Mouse (Mus musculus) intestine, postnatal 0 days (tissue): Measurements from ENCODE around the gene Pih1d1. TPM values are rescaled to one million over a fixed set of nuclear protein-coding genes. Genes with fewer than 3 reads are reported as not detected.
"Not testable (repeated sequence)": the region's sequence is repeated elsewhere in the genome, so short reads cannot be mapped to it uniquely, and the experiment has no call there.

Experiments used
- ATAC-seq: fragments of 200-750 bp; cut with Nextera tagmentation; 2 replicates; pipeline ENCODE4 v1.8.0; 2017; ENCODE audit warnings: mild to moderate bottlenecking, moderate TSS enrichment, moderate library complexity
- H3K27ac ChIP-seq: fragments of 300-500 bp; sonication (generic); 2 replicates; pipeline ENCODE4 v1.5.1; 2014; ENCODE audit warnings: mild to moderate bottlenecking, low read depth, low read length, moderate library complexity
- H3K27me3 ChIP-seq: fragments of 300-500 bp; sonication (generic); replicated peaks from 2 replicates; pipeline ENCODE4 v1.6.1; 2014; ENCODE audit warnings: low read length, mixed read lengths; ENCODE audit not compliant: control insufficient read depth, insufficient read depth
- H3K36me3 ChIP-seq: fragments of 300-500 bp; sonication (generic); 2 replicates; pipeline ENCODE4 v1.6.1; 2014; ENCODE audit warnings: mild to moderate bottlenecking, moderate library complexity; ENCODE audit not compliant: control insufficient read depth, insufficient read depth
- H3K4me1 ChIP-seq: fragments of 300-500 bp; sonication (generic); replicated peaks from 2 replicates; pipeline ENCODE4 v1.6.1; 2014; ENCODE audit warnings: antibody characterized with exemption, low read length, mixed read lengths; ENCODE audit not compliant: control insufficient read depth, insufficient read depth
- H3K4me2 ChIP-seq: fragments of 300-500 bp; sonication (generic); replicated peaks from 2 replicates; pipeline ENCODE4 v1.6.1; 2014; ENCODE audit warnings: low read depth, mild to moderate bottlenecking, moderate library complexity
- H3K4me3 ChIP-seq: fragments of 300-500 bp; sonication (generic); 2 replicates; pipeline ENCODE4 v1.5.1; 2014; ENCODE audit warnings: low read depth, low read length
- H3K9ac ChIP-seq: fragments of 300-500 bp; sonication (generic); 2 replicates; pipeline ENCODE4 v1.6.1; 2014; ENCODE audit warnings: mild to moderate bottlenecking, low read depth, low read length
- H3K9me3 ChIP-seq: fragments of 300-500 bp; sonication (generic); 2 replicates; pipeline ENCODE4 v1.6.1; 2016; ENCODE audit warnings: mixed run types; ENCODE audit not compliant: control insufficient read depth
- CTCF ChIP-seq: sonication (generic); IDR thresholded peaks from 2 replicates; pipeline ENCODE4 v1.5.1; 2016; ENCODE audit warnings: low read depth, mild to moderate bottlenecking, control low read depth, antibody characterized with exemption, moderate library complexity
- WGBS: fragments of 180-500 bp; shearing (Covaris S2); extraction: QIAGEN DNeasy Blood & Tissue Kit; methylation state at CpG from one replicate; pipeline ENCODE4 v1.1.7; 2014; 5-methylcytosine and 5-hydroxymethylcytosine counted together
- polyA plus RNA-seq: library from polyadenylated mRNA; unstranded; fragments of >200 nt; fragmentation: Nextera tagmentation; extraction: Ambion mirVana; gene quantifications from 2 replicates; pipeline ENCODE4 v1.2.1, GENCODE M21; 2015

The Pih1d1 gene
- polyA plus RNA-seq, 1 experiment from 2014 or later: 64.7 TPM

DNA sequence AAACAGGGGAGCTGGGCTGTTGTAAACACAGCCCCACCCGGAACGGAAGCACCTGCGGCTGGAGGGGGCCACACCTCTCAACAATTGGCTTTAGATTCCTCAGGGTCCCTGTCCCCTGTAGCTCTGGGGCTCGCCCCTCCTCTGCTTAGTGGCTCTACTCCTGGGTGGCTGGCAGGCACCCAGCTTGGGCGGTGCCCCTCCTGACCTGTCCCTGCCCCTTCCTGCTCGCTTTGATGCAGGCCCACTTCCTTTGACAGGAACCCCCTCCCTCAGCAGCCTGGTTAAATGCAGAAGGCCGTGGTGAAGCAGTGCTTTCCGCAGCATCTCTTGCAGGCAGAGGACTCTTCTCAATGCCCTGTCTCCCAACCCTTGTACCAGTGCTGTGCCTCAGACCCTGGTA lies 32.7 kb upstream of the Pih1d1 start:
- H3K4me2 ChIP-seq: peak overlapping the region; percentile 37; the same call in 1 of the 2 replicates
- no peak for ATAC-seq
- H3K27ac ChIP-seq: peak overlapping the region; percentile 50
- no peaks in the 10 kb centered on the region for H3K27me3 ChIP-seq
- no peak for TF ChIP-seq CTCF
- peaks cover 58% of the 10 kb centered on the region for H3K36me3 ChIP-seq
- H3K4me3 ChIP-seq: no peak overlapping the region
- 29% methylated on average over 8 of the region's 8 CpGs for WGBS
- H3K9me3 ChIP-seq: no peaks in the 10 kb centered on the region
- no peak overlapping the region for H3K9ac ChIP-seq
- H3K4me1 ChIP-seq: peaks cover 5% of the 10 kb centered on the region; the same call in 1 of the 2 replicates

DNA sequence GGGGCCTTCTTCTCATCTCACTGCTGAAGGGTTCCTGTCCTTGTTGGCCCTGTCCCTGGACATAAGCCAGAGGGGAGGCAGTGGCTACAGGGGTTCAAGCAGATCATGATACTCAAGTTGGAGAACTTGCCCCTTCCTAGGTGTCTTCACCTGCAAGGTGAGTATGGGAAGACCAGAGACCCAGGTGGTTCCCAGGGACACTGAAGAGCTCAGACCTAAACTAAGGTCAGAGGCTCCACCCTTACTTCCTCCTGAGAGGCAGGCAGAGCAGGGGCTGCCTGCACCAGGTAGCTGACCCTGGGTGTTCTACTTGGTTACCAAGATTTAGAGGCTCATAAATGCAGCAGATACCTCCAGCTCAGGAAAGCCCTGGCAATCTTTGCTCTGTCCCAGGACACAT lies 32.1 kb upstream of the Pih1d1 start:
- ATAC-seq: no peak
- Histone ChIP-seq H3K9me3 (no peaks in the 10 kb centered on the region), H3K27me3 (no peaks in the 10 kb centered on the region), H3K4me1 (peaks cover 5% of the 10 kb centered on the region; the same call in 1 of the 2 replicates), H3K4me2 (peak overlapping the region; percentile 37), H3K27ac (no peak overlapping the region), H3K9ac (0 out of 2 replicates have a peak overlapping the region, but pooled peaks have one; percentile 31), H3K4me3 (no peak overlapping the region), H3K36me3 (peaks cover 63% of the 10 kb centered on the region)
- TF ChIP-seq CTCF: no peak

DNA sequence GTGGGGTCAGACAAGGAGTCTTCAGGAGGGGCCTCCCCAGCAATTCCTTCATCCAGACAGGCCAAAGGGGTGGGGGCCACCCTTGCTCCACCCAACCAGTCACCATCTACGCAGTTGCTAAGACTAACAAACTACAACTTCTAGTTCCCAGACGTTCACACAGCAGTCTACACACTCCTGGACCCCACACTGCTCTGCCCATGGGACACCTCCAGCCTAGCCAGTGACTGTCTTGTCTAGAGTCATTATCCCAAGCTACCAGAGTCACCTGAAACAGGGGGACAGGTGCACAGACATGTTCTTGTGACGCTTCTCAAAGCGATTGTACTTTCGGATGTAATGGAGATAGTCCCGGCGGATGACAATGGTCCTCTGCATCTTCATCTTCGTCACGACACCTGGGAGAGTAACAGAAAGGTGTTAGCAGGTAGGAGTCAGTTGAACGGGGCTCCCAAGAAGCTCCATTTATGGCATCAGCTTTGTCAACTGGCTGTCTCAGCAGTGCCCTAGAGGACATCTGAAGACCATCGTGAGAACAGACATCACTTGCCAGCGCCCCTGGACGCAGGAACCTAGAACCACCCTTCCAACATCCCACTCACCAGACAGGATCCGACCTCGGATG lies 31.4 kb upstream of the Pih1d1 start:
- Histone ChIP-seq H3K9me3 (no peaks in the 10 kb centered on the region), H3K27ac (peak overlapping the region; percentile 86; the same call in 1 of the 2 replicates), H3K9ac (peak overlapping the region; percentile 88), H3K4me2 (peak overlapping the region; percentile 78), H3K4me3 (peak overlapping the region; percentile 68), H3K4me1 (peaks cover 5% of the 10 kb centered on the region; the same call in 1 of the 2 replicates), H3K36me3 (peaks cover 67% of the 10 kb centered on the region), H3K27me3 (no peaks in the 10 kb centered on the region)
- 69% methylated on average over 15 of the region's 15 CpGs for WGBS
- no peak for ATAC-seq
- TF ChIP-seq CTCF: no peak

DNA sequence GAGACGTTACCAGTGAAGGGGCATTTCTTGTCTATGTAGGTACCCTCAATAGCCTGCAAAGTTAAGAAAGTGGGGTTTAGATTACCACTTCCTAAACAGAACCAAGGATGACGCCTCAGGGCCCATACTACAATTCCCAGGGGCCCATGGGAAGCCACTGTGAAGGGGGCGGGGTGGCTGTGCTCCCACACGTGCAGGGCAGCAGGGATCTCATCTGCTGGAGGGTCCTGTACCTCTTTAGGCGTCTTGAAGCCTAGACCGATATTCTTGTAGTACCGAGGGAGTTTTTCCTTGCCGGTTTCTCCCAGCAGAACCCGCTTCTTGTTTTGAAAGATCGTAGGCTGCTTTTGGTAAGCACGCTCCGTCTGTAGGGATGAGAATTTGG lies 30.9 kb upstream of the Pih1d1 start:
- WGBS: 9% methylated on average over 12 of the region's 12 CpGs
- TF ChIP-seq CTCF: no peak
- H3K9ac ChIP-seq: peak overlapping the region; percentile 88
- peaks cover 5% of the 10 kb centered on the region; the same call in 1 of the 2 replicates for H3K4me1 ChIP-seq
- peak overlapping the region; percentile 68 for H3K4me3 ChIP-seq
- no peaks in the 10 kb centered on the region for H3K27me3 ChIP-seq
- H3K9me3 ChIP-seq: no peaks in the 10 kb centered on the region
- H3K4me2 ChIP-seq: peak overlapping the region; percentile 78
- ATAC-seq: no peak
- peaks cover 67% of the 10 kb centered on the region for H3K36me3 ChIP-seq
- peak overlapping the region; percentile 86; the same call in 1 of the 2 replicates for H3K27ac ChIP-seq

DNA sequence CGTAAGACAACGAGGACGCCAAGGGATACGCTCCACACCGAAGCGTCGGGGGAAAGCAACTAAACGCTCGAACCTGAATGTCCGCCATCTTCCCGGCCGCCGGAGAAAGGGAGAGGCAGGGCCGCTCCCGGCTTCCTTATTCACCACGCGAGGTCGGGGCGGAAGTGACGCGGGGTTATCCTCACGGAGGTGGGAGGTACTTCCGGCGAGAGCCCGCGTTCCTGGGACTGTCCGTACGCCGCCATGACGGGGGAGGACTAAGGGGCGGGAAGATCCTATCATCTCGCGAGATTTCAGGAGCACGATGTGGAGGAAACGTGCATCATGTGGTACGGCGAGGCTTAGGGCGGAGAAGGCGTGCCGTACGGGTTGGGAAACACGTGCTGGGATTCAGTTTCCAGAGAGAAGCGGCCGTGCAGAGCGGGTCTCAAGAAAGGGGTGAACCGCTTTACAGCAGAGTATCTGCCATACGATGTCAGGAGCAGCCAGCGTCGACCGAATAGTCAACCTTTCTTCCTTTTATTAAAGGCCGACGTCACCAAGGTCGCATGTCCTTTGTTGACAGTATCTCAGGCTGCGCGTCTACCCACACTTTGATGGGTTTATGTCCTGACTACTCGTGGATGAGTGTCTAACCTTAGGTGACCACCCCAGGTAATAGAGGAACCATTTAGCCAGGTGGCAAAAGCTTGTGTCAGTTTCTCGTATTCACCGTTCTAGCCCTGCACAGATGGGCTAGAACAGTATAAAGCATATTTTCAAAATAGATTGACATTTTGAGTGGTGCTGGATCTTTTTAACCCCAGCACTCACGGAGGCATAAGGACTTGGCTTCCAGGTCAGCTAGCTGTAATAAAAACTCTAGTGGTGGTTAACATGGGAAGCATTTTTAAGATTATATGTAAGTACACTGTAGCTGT lies 29.6 kb upstream of the Pih1d1 start, which contains the start of gene Rps11:
TSS of gene Rps11 (minus strand) at position 216 of the 920 bp plus-strand sequence.
- Histone ChIP-seq H3K4me1 (peaks cover 5% of the 10 kb centered on the region; the same call in 1 of the 2 replicates), H3K36me3 (peaks cover 58% of the 10 kb centered on the region), H3K4me2 (peak within 1 kb of the TSS; percentile 78), H3K27ac (peak within 1 kb of the TSS; percentile 86), H3K9me3 (no peaks in the 10 kb centered on the region), H3K4me3 (peak within 1 kb of the TSS; percentile 68), H3K9ac (peak within 1 kb of the TSS; percentile 88), H3K27me3 (no peaks in the 10 kb centered on the region)
- ATAC-seq: peak; percentile 84
- under 1% methylated on average over 59 of the region's 59 CpGs for WGBS
- no peak for TF ChIP-seq CTCF

DNA sequence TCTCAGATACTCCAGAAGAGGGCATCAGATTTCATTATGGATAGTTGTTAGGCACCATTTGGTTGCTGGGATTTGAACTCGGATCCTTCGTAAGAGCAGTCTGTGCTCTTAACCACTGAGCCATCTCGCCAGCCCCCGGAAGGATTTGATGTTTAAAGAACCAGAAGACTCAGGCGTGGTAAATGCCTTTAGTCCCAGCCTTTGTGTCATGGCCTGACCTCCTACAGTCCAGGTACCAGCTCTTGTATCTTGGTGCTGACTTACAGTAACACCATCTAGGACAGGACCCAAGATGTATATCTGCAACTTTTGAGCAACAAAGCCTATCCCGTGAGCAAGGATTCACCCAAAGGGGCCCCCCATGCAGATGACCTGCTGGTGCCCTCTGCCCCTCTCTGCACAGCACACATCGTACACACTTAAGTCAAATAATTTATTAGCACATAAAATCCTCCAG lies 28.9 kb upstream of the Pih1d1 start:
- H3K4me1 ChIP-seq: peaks cover 5% of the 10 kb centered on the region; the same call in 1 of the 2 replicates
- no peaks in the 10 kb centered on the region for H3K9me3 ChIP-seq
- H3K4me3 ChIP-seq: no peak overlapping the region
- TF ChIP-seq CTCF: peak; percentile 56
- H3K27me3 ChIP-seq: no peaks in the 10 kb centered on the region
- no peak overlapping the region for H3K9ac ChIP-seq
- no peak for ATAC-seq
- H3K27ac ChIP-seq: peak overlapping the region; percentile 66
- H3K36me3 ChIP-seq: peaks cover 51% of the 10 kb centered on the region
- 20% methylated on average over 7 of the region's 7 CpGs for WGBS
- H3K4me2 ChIP-seq: peak overlapping the region; percentile 54

DNA sequence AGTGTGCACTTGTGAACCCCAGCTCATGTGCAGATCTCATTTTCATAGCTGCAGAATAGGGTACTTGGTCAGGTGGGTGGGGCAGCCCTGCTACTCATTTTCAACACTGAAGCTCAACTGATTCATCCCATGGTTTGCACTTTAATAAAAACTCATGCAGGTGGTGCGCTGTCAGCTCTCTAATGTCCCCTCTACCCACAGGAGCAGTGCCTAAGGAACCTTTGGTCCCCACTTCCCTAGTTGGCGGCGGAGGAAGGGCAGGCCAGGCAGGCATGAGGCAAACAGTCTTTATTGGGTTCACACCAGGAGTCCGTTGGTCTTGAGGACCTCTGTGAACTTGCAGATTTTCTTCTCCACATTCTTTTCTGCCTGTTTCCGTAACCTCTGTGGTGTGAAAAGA lies 28.5 kb upstream of the Pih1d1 start:
- not testable (repeated sequence) for H3K4me2 ChIP-seq, H3K9me3 ChIP-seq, H3K4me3 ChIP-seq, H3K4me1 ChIP-seq, H3K9ac ChIP-seq, ATAC-seq, H3K27me3 ChIP-seq
- 65% methylated on average over 5 of the region's 5 CpGs for WGBS
- peaks cover 46% of the 10 kb centered on the region for H3K36me3 ChIP-seq
- H3K27ac ChIP-seq: peak overlapping the region; percentile 66
